Mouse (Mus musculus) embryo, embryonic 11 days (tissue): Measurements from ENCODE around the gene Gm7324.
"Not testable (repeated sequence)": the region's sequence is repeated elsewhere in the genome, so short reads cannot be mapped to it uniquely, and the experiment has no call there.

Experiments used
- DNase-seq: peaks from one replicate; pipeline ENCODE4 v3.0.0-alpha.2; 2015

Gm7324 gene

DNA sequence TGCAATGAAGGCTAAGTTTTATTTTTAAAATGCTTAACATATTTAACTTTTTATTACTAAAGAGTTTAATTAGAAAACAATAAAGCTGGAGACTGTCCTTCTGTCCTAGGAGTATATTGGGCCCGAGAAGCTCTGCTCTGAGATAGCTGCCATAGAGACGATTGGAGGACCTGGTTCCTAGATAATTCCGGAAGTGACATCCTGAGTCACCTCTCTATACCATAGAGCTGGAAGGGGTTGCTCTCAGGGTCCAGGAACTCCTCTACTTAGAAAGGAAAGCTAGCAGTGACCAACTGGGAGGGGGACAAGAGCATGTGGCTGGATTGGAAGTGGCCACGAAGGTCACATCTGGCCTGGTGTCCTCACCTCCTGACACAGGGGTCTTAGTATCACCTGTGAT lies at the start of gene Gm7324:
TSS of gene Gm7324 (plus strand) at position 208 of the 400 bp plus-strand sequence.
- DNase-seq = not testable (repeated sequence)

DNA sequence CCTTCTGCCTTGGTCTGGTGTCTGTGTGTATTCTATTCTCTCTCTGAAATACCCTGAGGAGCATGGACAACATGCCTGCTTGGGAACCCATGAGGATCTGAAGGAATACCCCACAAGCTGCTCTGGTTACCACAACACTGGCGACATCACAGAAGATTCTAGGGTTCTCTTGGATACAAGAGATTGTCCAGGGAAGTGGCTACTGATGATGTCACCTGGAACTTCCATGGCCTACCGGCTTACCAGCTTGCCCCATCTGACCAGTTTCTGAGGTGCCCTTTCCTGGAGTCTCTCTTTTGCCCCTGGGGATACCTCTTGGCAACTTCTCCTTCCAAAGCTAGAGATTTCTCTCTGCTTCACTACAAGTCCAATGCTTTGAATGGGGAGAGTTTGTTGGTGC lies 20.5 kb upstream of the Gm7324 start, which contains the start of gene Gm8165:
TSS of gene Gm8165 (minus strand) at position 101 of the 400 bp plus-strand sequence.
- not testable (repeated sequence) for DNase-seq

DNA sequence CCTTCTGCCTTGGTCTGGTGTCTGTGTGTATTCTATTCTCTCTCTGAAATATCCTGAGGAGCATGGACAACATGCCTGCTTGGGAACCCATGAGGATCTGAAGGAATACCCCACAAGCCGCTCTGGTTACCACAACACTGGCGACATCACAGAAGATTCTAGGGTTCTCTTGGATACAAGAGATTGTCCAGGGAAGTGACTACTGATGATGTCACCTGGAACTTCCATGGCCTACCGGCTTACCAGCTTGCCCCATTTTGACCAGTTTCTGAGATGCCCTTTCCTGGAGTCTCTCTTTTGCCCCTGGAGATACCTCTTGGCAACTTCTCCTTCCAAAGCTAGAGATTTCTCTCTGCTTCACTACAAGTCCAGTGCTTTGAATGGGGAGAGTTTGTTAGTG lies 29.8 kb downstream of the Gm7324 start, which contains the start of gene Gm16506:
TSS of gene Gm16506 (minus strand) at position 101 of the 400 bp plus-strand sequence.
- not testable (repeated sequence) for DNase-seq

DNA sequence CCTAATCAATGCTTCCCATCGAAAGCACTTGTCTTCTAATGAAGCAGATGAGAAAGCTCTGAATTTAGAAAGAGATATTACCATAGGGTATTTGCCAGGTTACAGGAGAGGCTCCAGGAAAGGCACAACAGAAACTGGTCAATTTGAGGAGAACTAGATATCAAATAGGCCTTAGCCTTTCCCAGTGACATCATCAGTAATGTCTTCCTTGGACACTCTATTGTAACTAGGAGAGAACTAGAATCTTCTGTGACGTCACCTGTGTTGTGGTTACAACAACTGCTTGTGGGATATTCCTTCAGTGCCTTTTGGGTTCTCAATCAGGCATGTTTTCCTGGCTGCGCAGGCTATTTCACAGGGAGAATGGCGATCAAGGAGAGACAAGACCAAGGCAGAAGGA lies 49.9 kb downstream of the Gm7324 start, which contains the start of gene Gm6526:
TSS of gene Gm6526 (plus strand) at position 301 of the 400 bp plus-strand sequence.
- not testable (repeated sequence) for DNase-seq
